Mouse (Mus musculus) thymus, adult 2 months (tissue): ENCODE results near the gene Gfod2.

Experiments
- CTCF ChIP-seq: fragments of 200-500 bp; IDR thresholded peaks from 2 replicates; pipeline ENCODE4 v1.5.1; 2012; ENCODE audit warnings: mild to moderate bottlenecking, control low read depth, low read length, moderate library complexity, borderline replicate concordance; ENCODE audit not compliant: control insufficient read depth, poor library complexity, insufficient read depth; ENCODE audit errors: extremely low read depth
- POLR2A ChIP-seq: fragments of 200-500 bp; IDR thresholded peaks from 2 replicates; pipeline ENCODE4 v1.6.1; 2012; ENCODE audit warnings: mild to moderate bottlenecking, low read length, control low read depth, moderate library complexity; ENCODE audit not compliant: control insufficient read depth, poor library complexity, insufficient read depth; ENCODE audit errors: extremely low read depth

GRCm38 (mm10) chr8:105722861-105723260 lies 35.6 kb downstream of the Gfod2 start:
- no peak for TF ChIP-seq CTCF
- no peak for TF ChIP-seq POLR2A
